Mouse (Mus musculus): ENCODE measurements around the gene Nrip3.

DNA sequence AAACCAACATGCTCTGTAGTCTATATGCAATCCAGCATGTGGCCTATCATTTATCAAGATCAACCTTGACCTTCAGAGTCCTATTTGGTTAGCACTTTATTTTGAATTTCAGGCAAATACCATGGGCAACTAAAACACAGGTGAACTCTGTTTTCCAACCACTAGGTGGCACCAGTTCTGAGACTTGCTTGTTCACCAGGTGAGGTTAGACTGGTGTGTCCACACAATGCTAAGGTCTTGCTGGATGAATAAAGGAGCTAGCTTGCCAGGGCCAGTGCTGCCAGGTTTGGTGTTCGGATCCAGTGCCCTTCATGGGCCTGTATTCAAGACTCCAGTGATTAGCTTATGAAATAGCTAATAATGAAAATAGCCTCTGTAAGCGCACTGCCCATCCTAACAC is 10.9 kb upstream of the Nrip3 start:
- TF ChIP-seq CTCF (IDR thresholded peaks at IDR 0.05; ENCODE audit: extremely low read depth, insufficient read depth, insufficient read length, insufficient replicate concordance) (peak; percentile 40; the same call in 1 of the 2 replicates), POLR2A (IDR thresholded peaks at IDR 0.05; ENCODE audit: low read depth, low read length) (no peak)
